Mouse (Mus musculus): ENCODE results near the gene Rpl27a.
A peak's percentile ranks its signal among the peaks of the same experiment; 100 is the strongest.

GRCm38 (mm10) chr7:109518838-109519696 lies at the start of gene Rpl27a:
- TF ChIP-seq CTCF (IDR thresholded peaks at IDR 0.05) (peak; percentile 22), EP300 (IDR thresholded peaks at IDR 0.05; ENCODE audit: insufficient read depth, low read depth, low read length) (peak; percentile 82; the same call in 1 of the 2 replicates)

Measured in heart, adult 2 months (tissue).